Mouse (Mus musculus): ENCODE data around the gene Foxa2. TPM values are rescaled to one million over a fixed set of nuclear protein-coding genes. Genes with fewer than 3 reads are reported as not detected.

The Foxa2 gene
- polyA plus RNA-seq (2015; fragmentation: Nextera tagmentation; extraction: Ambion mirVana): 0.11 TPM in 1 of 2 replicates, not detected in the other

- ATAC-seq: no peak
- H3K9ac ChIP-seq (replicated peaks; ENCODE audit: low read depth, low read length): no peak within 1 kb of the TSS
- no peaks in the 10 kb centered on the region for H3K36me3 ChIP-seq (ENCODE audit: control insufficient read depth, insufficient read depth)
- H3K9me3 ChIP-seq (ENCODE audit: control insufficient read depth, low read length): no peaks in the 10 kb centered on the region
- H3K27ac ChIP-seq (ENCODE audit: low read length): no peak within 1 kb of the TSS
- H3K4me1 ChIP-seq (replicated peaks; ENCODE audit: control insufficient read depth, insufficient read depth, low read length): peaks cover 15% of the 10 kb centered on the region
- H3K27me3 ChIP-seq (replicated peaks; ENCODE audit: control insufficient read depth, insufficient read depth, low read length): peaks cover 82% of the 10 kb centered on the region
- peak within 1 kb of the TSS; percentile 20; the same call in 1 of the 2 replicates for H3K4me2 ChIP-seq (ENCODE audit: low read length)
- peak within 1 kb of the TSS; percentile 5; the same call in 1 of the 2 replicates for H3K4me3 ChIP-seq (replicated peaks; ENCODE audit: low read length)
- under 1% methylated on average over 19 of the region's 19 CpGs for WGBS
These were observed at the start of gene Foxa2 for GRCm38 (mm10) chr2:148046799-148047165. Gene Foxa2, minus strand, starts transcription at chr2:148046969.

- Histone ChIP-seq H3K4me2 (ENCODE audit: low read length) (no peak overlapping the region), H3K27me3 (replicated peaks; ENCODE audit: control insufficient read depth, insufficient read depth, low read length) (no peaks in the 10 kb centered on the region), H3K9ac (replicated peaks; ENCODE audit: low read depth, low read length) (no peak overlapping the region), H3K4me3 (replicated peaks; ENCODE audit: low read length) (no peak overlapping the region), H3K36me3 (ENCODE audit: control insufficient read depth, insufficient read depth) (no peaks in the 10 kb centered on the region), H3K9me3 (ENCODE audit: control insufficient read depth, low read length) (no peaks in the 10 kb centered on the region), H3K4me1 (replicated peaks; ENCODE audit: control insufficient read depth, insufficient read depth, low read length) (no peaks in the 10 kb centered on the region), H3K27ac (ENCODE audit: low read length) (no peak overlapping the region)
- ATAC-seq: no peak
- WGBS: 94% methylated on average over 2 of the region's 2 CpGs
These were observed 45.3 kb upstream of the Foxa2 start for GRCm38 (mm10) chr2:148092089-148092488.

- H3K9me3 ChIP-seq (ENCODE audit: control insufficient read depth, low read length): no peaks in the 10 kb centered on the region
- H3K27ac ChIP-seq (ENCODE audit: low read length): no peak overlapping the region
- no peaks in the 10 kb centered on the region for H3K27me3 ChIP-seq (replicated peaks; ENCODE audit: control insufficient read depth, insufficient read depth, low read length)
- H3K36me3 ChIP-seq (ENCODE audit: control insufficient read depth, insufficient read depth): no peaks in the 10 kb centered on the region
- no peak overlapping the region for H3K4me3 ChIP-seq (replicated peaks; ENCODE audit: low read length)
- H3K4me2 ChIP-seq (ENCODE audit: low read length): no peak overlapping the region
- H3K9ac ChIP-seq (replicated peaks; ENCODE audit: low read depth, low read length): no peak overlapping the region
- WGBS: 91% methylated on average over 6 of the region's 6 CpGs
- no peaks in the 10 kb centered on the region for H3K4me1 ChIP-seq (replicated peaks; ENCODE audit: control insufficient read depth, insufficient read depth, low read length)
- ATAC-seq: no peak
These were observed 44.9 kb upstream of the Foxa2 start for GRCm38 (mm10) chr2:148091657-148092056.

GRCm38 (mm10) chr2:148090071-148090470, 43.3 kb upstream of the Foxa2 start:
- WGBS: 83% methylated on average over 2 of the region's 2 CpGs
- Histone ChIP-seq H3K9me3 (ENCODE audit: control insufficient read depth, low read length) (no peaks in the 10 kb centered on the region), H3K9ac (replicated peaks; ENCODE audit: low read depth, low read length) (no peak overlapping the region)

GRCm38 (mm10) chr2:148085529-148085928, 38.8 kb upstream of the Foxa2 start:
- Histone ChIP-seq H3K4me2 (ENCODE audit: low read length) (no peak overlapping the region), H3K9me3 (ENCODE audit: control insufficient read depth, low read length) (no peaks in the 10 kb centered on the region), H3K27ac (ENCODE audit: low read length) (no peak overlapping the region), H3K9ac (replicated peaks; ENCODE audit: low read depth, low read length) (no peak overlapping the region), H3K4me1 (replicated peaks; ENCODE audit: control insufficient read depth, insufficient read depth, low read length) (no peaks in the 10 kb centered on the region; the same call in 1 of the 2 replicates), H3K36me3 (ENCODE audit: control insufficient read depth, insufficient read depth) (no peaks in the 10 kb centered on the region), H3K27me3 (replicated peaks; ENCODE audit: control insufficient read depth, insufficient read depth, low read length) (no peaks in the 10 kb centered on the region), H3K4me3 (replicated peaks; ENCODE audit: low read length) (no peak overlapping the region)
- peak; percentile 55 for ATAC-seq
- WGBS: 43% methylated on average over 5 of the region's 5 CpGs

More at GRCm38 (mm10) chr2:148090071-148090470, 43.3 kb upstream of the Foxa2 start:
- Histone ChIP-seq H3K4me2 (ENCODE audit: low read length) (no peak overlapping the region), H3K4me1 (replicated peaks; ENCODE audit: control insufficient read depth, insufficient read depth, low read length) (no peaks in the 10 kb centered on the region; the same call in 1 of the 2 replicates), H3K36me3 (ENCODE audit: control insufficient read depth, insufficient read depth) (no peaks in the 10 kb centered on the region), H3K4me3 (replicated peaks; ENCODE audit: low read length) (no peak overlapping the region), H3K27ac (ENCODE audit: low read length) (no peak overlapping the region), H3K27me3 (replicated peaks; ENCODE audit: control insufficient read depth, insufficient read depth, low read length) (no peaks in the 10 kb centered on the region)
- ATAC-seq: no peak

- H3K27me3 ChIP-seq (replicated peaks; ENCODE audit: control insufficient read depth, insufficient read depth, low read length): no peaks in the 10 kb centered on the region
- no peak overlapping the region for H3K4me3 ChIP-seq (replicated peaks; ENCODE audit: low read length)
- H3K27ac ChIP-seq (ENCODE audit: low read length): no peak overlapping the region
- H3K36me3 ChIP-seq (ENCODE audit: control insufficient read depth, insufficient read depth): no peaks in the 10 kb centered on the region
- no peak overlapping the region for H3K9ac ChIP-seq (replicated peaks; ENCODE audit: low read depth, low read length)
- no peaks in the 10 kb centered on the region for H3K9me3 ChIP-seq (ENCODE audit: control insufficient read depth, low read length)
- H3K4me1 ChIP-seq (replicated peaks; ENCODE audit: control insufficient read depth, insufficient read depth, low read length): no peaks in the 10 kb centered on the region; the same call in 1 of the 2 replicates
- ATAC-seq: peak; percentile 57
- H3K4me2 ChIP-seq (ENCODE audit: low read length): no peak overlapping the region
- WGBS: 52% methylated on average over 4 of the region's 4 CpGs
These were observed 38.4 kb upstream of the Foxa2 start for GRCm38 (mm10) chr2:148085126-148085525.

GRCm38 (mm10) chr2:148082283-148082682, 35.5 kb upstream of the Foxa2 start:
- Histone ChIP-seq H3K9me3 (ENCODE audit: control insufficient read depth, low read length) (no peaks in the 10 kb centered on the region), H3K4me1 (replicated peaks; ENCODE audit: control insufficient read depth, insufficient read depth, low read length) (no peaks in the 10 kb centered on the region; the same call in 1 of the 2 replicates), H3K4me3 (replicated peaks; ENCODE audit: low read length) (no peak overlapping the region), H3K9ac (replicated peaks; ENCODE audit: low read depth, low read length) (no peak overlapping the region), H3K27me3 (replicated peaks; ENCODE audit: control insufficient read depth, insufficient read depth, low read length) (no peaks in the 10 kb centered on the region), H3K4me2 (ENCODE audit: low read length) (no peak overlapping the region), H3K27ac (ENCODE audit: low read length) (no peak overlapping the region), H3K36me3 (ENCODE audit: control insufficient read depth, insufficient read depth) (no peaks in the 10 kb centered on the region)
- no peak; the same call in 1 of the 2 replicates for ATAC-seq
- 19% methylated on average over 8 of the region's 8 CpGs for WGBS

GRCm38 (mm10) chr2:148060705-148061104, 13.9 kb upstream of the Foxa2 start:
- no peak overlapping the region for H3K4me3 ChIP-seq (replicated peaks; ENCODE audit: low read length)

GRCm38 (mm10) chr2:148053411-148053810, 6.6 kb upstream of the Foxa2 start:
- 2% methylated on average over 6 of the region's 6 CpGs for WGBS
- Histone ChIP-seq H3K27ac (ENCODE audit: low read length) (no peak overlapping the region), H3K27me3 (replicated peaks; ENCODE audit: control insufficient read depth, insufficient read depth, low read length) (peaks cover 55% of the 10 kb centered on the region), H3K36me3 (ENCODE audit: control insufficient read depth, insufficient read depth) (no peaks in the 10 kb centered on the region), H3K9me3 (ENCODE audit: control insufficient read depth, low read length) (no peaks in the 10 kb centered on the region), H3K4me1 (replicated peaks; ENCODE audit: control insufficient read depth, insufficient read depth, low read length) (peaks cover 5% of the 10 kb centered on the region; the same call in 1 of the 2 replicates), H3K9ac (replicated peaks; ENCODE audit: low read depth, low read length) (no peak overlapping the region), H3K4me2 (ENCODE audit: low read length) (no peak overlapping the region), H3K4me3 (replicated peaks; ENCODE audit: low read length) (no peak overlapping the region)
- ATAC-seq: no peak

More at GRCm38 (mm10) chr2:148060705-148061104, 13.9 kb upstream of the Foxa2 start:
- ATAC-seq: no peak
- no peaks in the 10 kb centered on the region for H3K36me3 ChIP-seq (ENCODE audit: control insufficient read depth, insufficient read depth)
- WGBS: 20% methylated on average over 6 of the region's 6 CpGs
- H3K27me3 ChIP-seq (replicated peaks; ENCODE audit: control insufficient read depth, insufficient read depth, low read length): 0 out of 2 replicates have a peak, but pooled peaks cover 2% of the 10 kb centered on the region
- no peaks in the 10 kb centered on the region for H3K4me1 ChIP-seq (replicated peaks; ENCODE audit: control insufficient read depth, insufficient read depth, low read length)
- no peaks in the 10 kb centered on the region for H3K9me3 ChIP-seq (ENCODE audit: control insufficient read depth, low read length)
- H3K27ac ChIP-seq (ENCODE audit: low read length): no peak overlapping the region
- H3K9ac ChIP-seq (replicated peaks; ENCODE audit: low read depth, low read length): no peak overlapping the region
- no peak overlapping the region for H3K4me2 ChIP-seq (ENCODE audit: low read length)

Measured in forebrain, embryonic 16.5 days (tissue).